Mouse (Mus musculus): ENCODE results near the gene Sgsh. TPM values are rescaled to one million over a fixed set of nuclear protein-coding genes. Genes with fewer than 3 reads are reported as not detected.
A peak's percentile ranks its signal among the peaks of the same experiment; 100 is the strongest.

The Sgsh gene
- polyA plus RNA-seq, 1 experiment: 8.8 TPM

GRCm38 (mm10) chr11:119386306-119386705 is 31.0 kb upstream of the Sgsh start:
- WGBS: 96% methylated on average over 5 of the region's 5 CpGs
- TF ChIP-seq CTCF (IDR thresholded peaks at IDR 0.05; ENCODE audit: borderline replicate concordance, insufficient read depth, low read depth, low read length) (no peak), POLR2A (IDR thresholded peaks at IDR 0.05; ENCODE audit: borderline replicate concordance, insufficient read depth, low read length) (no peak)
- Histone ChIP-seq H3K27ac (ENCODE audit: insufficient read depth, low read length) (no peak overlapping the region), H3K4me1 (ENCODE audit: control insufficient read depth, insufficient read depth, low read length) (peaks cover 3% of the 10 kb centered on the region; the same call in 1 of the 2 replicates), H3K4me3 (replicated peaks; ENCODE audit: insufficient read depth, low read depth, low read length) (no peak overlapping the region), H3K27me3 (ENCODE audit: control insufficient read depth, insufficient read depth, low read length) (no peaks in the 10 kb centered on the region)
- DNase-seq: no peak

DNA sequence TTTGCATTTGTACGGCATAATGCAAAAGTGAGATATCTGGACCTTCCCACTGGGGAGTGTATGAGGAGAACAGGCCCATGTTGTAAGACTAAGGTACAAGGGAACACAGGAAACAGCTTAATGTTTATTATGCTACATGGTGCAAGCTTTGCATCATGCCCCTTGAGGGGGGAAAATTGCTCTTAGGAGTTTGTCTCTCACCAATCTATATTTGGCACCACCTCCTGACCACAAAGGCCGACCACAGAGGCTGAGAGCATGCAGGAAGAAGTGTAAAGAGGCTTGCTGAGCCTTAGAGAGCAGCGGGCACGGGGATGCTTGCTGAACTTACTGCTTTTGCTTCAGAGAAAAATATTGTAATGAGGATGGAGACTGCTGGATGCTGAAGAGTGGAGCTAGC is 29.6 kb upstream of the Sgsh start:
- H3K4me3 ChIP-seq (replicated peaks; ENCODE audit: insufficient read depth, low read depth, low read length): no peak overlapping the region
- no peak for DNase-seq
- no peak overlapping the region for H3K27ac ChIP-seq (ENCODE audit: insufficient read depth, low read length)
- TF ChIP-seq CTCF (IDR thresholded peaks at IDR 0.05; ENCODE audit: borderline replicate concordance, insufficient read depth, low read depth, low read length) (no peak), POLR2A (IDR thresholded peaks at IDR 0.05; ENCODE audit: borderline replicate concordance, insufficient read depth, low read length) (no peak)
- 79% methylated on average over 4 of the region's 4 CpGs for WGBS
- H3K27me3 ChIP-seq (ENCODE audit: control insufficient read depth, insufficient read depth, low read length): no peaks in the 10 kb centered on the region
- peaks cover 3% of the 10 kb centered on the region; the same call in 1 of the 2 replicates for H3K4me1 ChIP-seq (ENCODE audit: control insufficient read depth, insufficient read depth, low read length)

DNA sequence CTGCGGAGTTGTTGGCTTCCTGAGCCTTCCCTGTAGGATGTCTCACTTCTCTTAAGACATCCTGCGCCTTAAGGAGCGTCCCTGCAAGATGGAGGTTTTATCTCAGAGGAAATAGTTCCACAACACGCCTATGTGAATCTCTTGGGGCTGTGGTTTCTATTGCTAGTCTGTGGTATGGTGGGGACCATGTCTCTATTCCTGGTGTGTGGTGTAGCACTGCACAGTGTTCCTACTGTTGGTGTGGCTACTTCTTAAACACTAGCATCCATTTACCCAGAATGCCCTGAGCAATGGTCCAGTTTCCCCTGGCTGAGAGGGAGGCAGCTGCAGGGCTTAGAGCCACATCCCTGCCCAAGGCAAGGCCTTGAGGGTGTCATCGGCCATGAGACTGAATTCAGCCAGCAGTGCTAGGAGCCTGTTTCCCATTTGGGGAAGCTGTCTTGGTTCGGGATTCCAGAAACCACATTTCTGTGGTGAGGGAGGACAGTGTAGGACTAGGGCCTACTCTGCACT is 27.1 kb upstream of the Sgsh start:
- TF ChIP-seq POLR2A (IDR thresholded peaks at IDR 0.05; ENCODE audit: borderline replicate concordance, insufficient read depth, low read length): no peak
- TF ChIP-seq CTCF (IDR thresholded peaks at IDR 0.05; ENCODE audit: borderline replicate concordance, insufficient read depth, low read depth, low read length): no peak
- Histone ChIP-seq H3K27ac (ENCODE audit: insufficient read depth, low read length) (no peak overlapping the region), H3K4me3 (replicated peaks; ENCODE audit: insufficient read depth, low read depth, low read length) (no peak overlapping the region), H3K27me3 (ENCODE audit: control insufficient read depth, insufficient read depth, low read length) (no peaks in the 10 kb centered on the region), H3K4me1 (ENCODE audit: control insufficient read depth, insufficient read depth, low read length) (no peaks in the 10 kb centered on the region)
- no peak for DNase-seq
- 78% methylated on average over 6 of the region's 6 CpGs for WGBS

DNA sequence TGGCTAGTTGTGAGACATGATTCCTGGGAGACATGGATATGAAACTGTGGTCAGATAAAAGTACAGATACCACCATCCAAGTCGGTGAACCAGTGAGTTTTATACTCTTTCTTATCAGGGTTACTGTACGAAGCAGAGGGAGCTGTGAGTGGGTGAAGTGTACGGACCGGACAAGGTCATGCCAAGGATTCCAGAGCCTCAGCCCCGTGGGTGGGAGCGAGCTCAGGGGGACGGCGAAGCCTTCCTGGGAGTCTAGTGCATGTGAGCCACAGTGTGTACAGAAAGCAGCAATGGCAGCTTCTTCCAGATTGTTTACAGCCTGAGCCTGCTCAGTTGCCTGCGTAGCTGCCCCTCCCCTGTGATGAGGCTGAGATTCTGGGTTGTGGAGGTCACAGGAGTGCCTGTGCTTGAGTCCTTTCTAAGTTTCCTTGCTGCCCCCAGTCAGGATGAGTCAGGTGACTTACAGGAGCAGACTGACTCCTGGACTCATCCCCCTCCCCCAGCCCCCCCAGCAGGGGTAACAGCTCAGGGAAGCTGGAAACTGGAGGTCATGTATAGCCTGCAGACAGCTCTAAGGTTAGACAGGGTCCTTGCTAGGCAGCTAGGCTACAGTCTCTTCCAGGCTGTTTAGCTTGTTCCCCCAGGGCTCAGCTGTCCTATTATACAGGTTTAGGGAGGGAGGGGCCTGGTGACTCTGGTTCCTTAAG is 26.4 kb upstream of the Sgsh start:
- no peaks in the 10 kb centered on the region for H3K27me3 ChIP-seq (ENCODE audit: control insufficient read depth, insufficient read depth, low read length)
- no peak for TF ChIP-seq CTCF (IDR thresholded peaks at IDR 0.05; ENCODE audit: borderline replicate concordance, insufficient read depth, low read depth, low read length)
- no peak for TF ChIP-seq POLR2A (IDR thresholded peaks at IDR 0.05; ENCODE audit: borderline replicate concordance, insufficient read depth, low read length)
- H3K4me1 ChIP-seq (ENCODE audit: control insufficient read depth, insufficient read depth, low read length): no peaks in the 10 kb centered on the region
- DNase-seq: no peak
- H3K27ac ChIP-seq (ENCODE audit: insufficient read depth, low read length): no peak overlapping the region
- 84% methylated on average over 9 of the region's 9 CpGs for WGBS
- H3K4me3 ChIP-seq (replicated peaks; ENCODE audit: insufficient read depth, low read depth, low read length): no peak overlapping the region

GRCm38 (mm10) chr11:119378551-119378950 is 23.2 kb upstream of the Sgsh start:
- TF ChIP-seq POLR2A (IDR thresholded peaks at IDR 0.05; ENCODE audit: borderline replicate concordance, insufficient read depth, low read length) (no peak), CTCF (IDR thresholded peaks at IDR 0.05; ENCODE audit: borderline replicate concordance, insufficient read depth, low read depth, low read length) (no peak)
- no peak overlapping the region for H3K27ac ChIP-seq (ENCODE audit: insufficient read depth, low read length)
- 94% methylated on average over 1 of the region's 1 CpGs for WGBS

GRCm38 (mm10) chr11:119377326-119377725 is 22.0 kb upstream of the Sgsh start:
- Histone ChIP-seq H3K27ac (ENCODE audit: insufficient read depth, low read length) (no peak overlapping the region), H3K4me3 (replicated peaks; ENCODE audit: insufficient read depth, low read depth, low read length) (no peak overlapping the region), H3K27me3 (ENCODE audit: control insufficient read depth, insufficient read depth, low read length) (no peaks in the 10 kb centered on the region), H3K4me1 (ENCODE audit: control insufficient read depth, insufficient read depth, low read length) (no peaks in the 10 kb centered on the region)
- WGBS: 93% methylated on average over 11 of the region's 11 CpGs
- TF ChIP-seq CTCF (IDR thresholded peaks at IDR 0.05; ENCODE audit: borderline replicate concordance, insufficient read depth, low read depth, low read length): no peak
- no peak for TF ChIP-seq POLR2A (IDR thresholded peaks at IDR 0.05; ENCODE audit: borderline replicate concordance, insufficient read depth, low read length)
- DNase-seq: no peak

More at GRCm38 (mm10) chr11:119378551-119378950, 23.2 kb upstream of the Sgsh start:
- no peaks in the 10 kb centered on the region for H3K4me1 ChIP-seq (ENCODE audit: control insufficient read depth, insufficient read depth, low read length)
- no peaks in the 10 kb centered on the region for H3K27me3 ChIP-seq (ENCODE audit: control insufficient read depth, insufficient read depth, low read length)
- DNase-seq: no peak
- H3K4me3 ChIP-seq (replicated peaks; ENCODE audit: insufficient read depth, low read depth, low read length): no peak overlapping the region

DNA sequence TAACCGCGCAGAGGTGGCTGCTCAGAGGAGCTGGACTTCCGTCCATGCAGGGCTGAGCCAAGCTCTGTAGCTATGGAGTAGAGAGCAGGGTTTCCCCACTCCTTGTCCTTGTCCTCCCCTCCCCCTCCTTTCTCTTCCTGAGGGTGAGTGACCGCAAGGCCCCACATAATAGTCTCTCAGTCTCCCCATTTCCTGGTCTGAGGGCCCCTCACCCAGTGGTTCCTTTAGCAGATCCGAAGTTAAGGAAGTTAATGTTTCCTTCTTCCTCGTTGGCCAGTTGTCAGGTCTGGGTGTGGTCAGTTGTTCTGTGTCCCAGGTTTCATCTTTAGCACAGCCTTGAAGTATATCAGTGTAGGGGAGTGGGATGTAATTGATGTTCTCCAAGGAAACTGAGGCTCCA is 20.1 kb upstream of the Sgsh start:
- no peak for DNase-seq
- no peak for TF ChIP-seq POLR2A (IDR thresholded peaks at IDR 0.05; ENCODE audit: borderline replicate concordance, insufficient read depth, low read length)
- TF ChIP-seq CTCF (IDR thresholded peaks at IDR 0.05; ENCODE audit: borderline replicate concordance, insufficient read depth, low read depth, low read length): no peak
- Histone ChIP-seq H3K4me3 (replicated peaks; ENCODE audit: insufficient read depth, low read depth, low read length) (no peak overlapping the region), H3K27ac (ENCODE audit: insufficient read depth, low read length) (no peak overlapping the region), H3K4me1 (ENCODE audit: control insufficient read depth, insufficient read depth, low read length) (no peaks in the 10 kb centered on the region), H3K27me3 (ENCODE audit: control insufficient read depth, insufficient read depth, low read length) (no peaks in the 10 kb centered on the region)
- WGBS: 83% methylated on average over 6 of the region's 6 CpGs

DNA sequence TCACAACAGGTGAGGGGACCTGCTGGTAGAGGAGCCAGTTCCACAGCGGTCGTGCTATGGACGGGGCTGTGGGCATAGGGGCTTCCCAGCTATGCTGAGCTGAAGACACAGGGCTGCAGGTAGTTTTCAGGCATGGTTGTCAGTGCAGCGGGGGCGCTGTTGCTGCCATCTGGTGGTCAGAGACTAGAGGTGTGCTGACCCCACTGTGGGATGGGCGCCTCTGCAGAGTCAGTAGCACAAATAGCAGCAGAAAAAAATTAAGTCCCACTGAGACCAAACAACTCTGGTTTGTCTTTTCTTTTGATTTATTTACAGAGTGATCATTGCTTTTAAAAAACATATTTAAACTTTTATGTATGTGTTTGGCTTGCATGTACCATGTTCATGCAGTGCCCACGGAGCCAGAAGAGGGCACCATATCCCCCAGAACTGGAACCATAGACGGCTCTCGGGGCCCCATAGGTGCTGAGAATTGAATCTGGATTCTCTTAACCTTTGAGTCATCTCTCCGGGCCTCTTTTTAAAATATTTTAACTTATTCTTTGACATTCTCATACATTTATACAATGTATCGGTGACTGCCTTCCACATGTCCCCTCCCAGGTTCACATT is 8.3 kb upstream of the Sgsh start:
- no peaks in the 10 kb centered on the region for H3K27me3 ChIP-seq (ENCODE audit: control insufficient read depth, insufficient read depth, low read length)
- no peak overlapping the region for H3K4me3 ChIP-seq (replicated peaks; ENCODE audit: insufficient read depth, low read depth, low read length)
- DNase-seq: peak; percentile 70 to 77
- no peak overlapping the region for H3K27ac ChIP-seq (ENCODE audit: insufficient read depth, low read length)
- 31% methylated on average over 11 of the region's 11 CpGs for WGBS
- TF ChIP-seq CTCF (IDR thresholded peaks at IDR 0.05; ENCODE audit: borderline replicate concordance, insufficient read depth, low read depth, low read length): peak; percentile 83
- TF ChIP-seq POLR2A (IDR thresholded peaks at IDR 0.05; ENCODE audit: borderline replicate concordance, insufficient read depth, low read length): no peak
- H3K4me1 ChIP-seq (ENCODE audit: control insufficient read depth, insufficient read depth, low read length): no peaks in the 10 kb centered on the region; the same call in 1 of the 2 replicates
